Mouse (Mus musculus) spleen, postnatal 4 days (tissue): ENCODE data around the gene Adarb1.
A peak's percentile ranks its signal among the peaks of the same experiment; 100 is the strongest.

Source experiments
- DNase-seq, 2 experiments: peaks; one replicate each; pipeline ENCODE4 v3.0.0; 2022; ENCODE audit warnings: low spot score in 2 of 2

The Adarb1 gene

DNA sequence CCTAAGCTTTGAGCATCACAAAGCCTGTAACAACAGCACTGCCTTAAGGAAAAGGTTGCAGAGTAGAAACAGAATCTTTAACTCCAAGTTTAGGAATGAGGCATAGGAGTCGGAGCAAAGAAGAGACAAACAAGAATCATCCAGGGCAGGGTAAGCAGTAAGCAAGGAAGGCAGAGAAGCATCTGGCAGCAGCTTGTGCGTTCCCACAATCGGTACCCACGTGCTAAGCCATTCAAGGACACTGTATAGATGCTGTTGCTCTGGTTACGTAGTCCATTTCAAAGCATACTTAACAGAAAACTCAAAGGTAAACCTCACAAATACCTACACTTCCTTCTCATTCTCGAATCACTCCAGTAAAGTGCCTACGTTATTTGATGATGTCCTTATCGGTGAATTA is 35.0 kb downstream of the Adarb1 start:
- DNase-seq: no peak

DNA sequence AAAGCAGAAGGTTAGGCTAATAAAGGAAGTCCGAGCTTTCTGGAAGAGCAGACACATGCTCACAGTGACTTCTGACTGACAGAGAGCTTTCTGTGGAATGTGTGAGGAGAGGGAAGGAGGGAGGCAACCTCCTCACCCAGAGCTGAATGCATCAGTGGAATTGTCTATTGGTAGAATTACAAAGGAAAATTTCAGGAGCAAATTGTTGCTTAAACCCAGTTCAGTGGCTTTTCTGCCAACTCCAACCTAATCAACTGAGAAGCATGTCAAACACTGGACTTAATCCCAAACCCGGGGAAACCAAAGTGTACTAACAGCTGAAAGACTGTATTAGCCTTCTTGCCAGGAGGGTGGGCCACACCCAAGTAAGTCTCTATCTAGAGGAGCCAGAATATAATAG is 36.9 kb downstream of the Adarb1 start:
- DNase-seq: no peak

DNA sequence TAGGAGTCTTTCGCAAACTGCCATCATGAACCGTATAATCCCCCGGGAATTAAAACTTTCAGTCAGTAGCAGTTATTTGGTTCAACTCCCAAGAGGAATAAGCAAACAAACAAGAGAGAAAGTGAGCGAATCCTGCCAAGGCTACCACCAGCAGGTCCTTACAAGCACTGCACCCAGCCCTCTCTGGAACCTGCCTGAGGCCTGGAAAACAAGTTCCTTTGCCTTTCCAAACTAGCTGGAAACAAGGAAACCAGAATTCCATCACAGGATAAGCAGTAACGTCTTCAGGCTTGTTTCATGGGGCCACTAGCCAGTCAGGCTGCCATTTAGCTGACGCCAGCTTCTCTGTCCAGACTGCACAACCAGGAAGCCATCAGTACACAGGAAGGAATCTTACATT is 37.4 kb downstream of the Adarb1 start:
- no peak for DNase-seq

DNA sequence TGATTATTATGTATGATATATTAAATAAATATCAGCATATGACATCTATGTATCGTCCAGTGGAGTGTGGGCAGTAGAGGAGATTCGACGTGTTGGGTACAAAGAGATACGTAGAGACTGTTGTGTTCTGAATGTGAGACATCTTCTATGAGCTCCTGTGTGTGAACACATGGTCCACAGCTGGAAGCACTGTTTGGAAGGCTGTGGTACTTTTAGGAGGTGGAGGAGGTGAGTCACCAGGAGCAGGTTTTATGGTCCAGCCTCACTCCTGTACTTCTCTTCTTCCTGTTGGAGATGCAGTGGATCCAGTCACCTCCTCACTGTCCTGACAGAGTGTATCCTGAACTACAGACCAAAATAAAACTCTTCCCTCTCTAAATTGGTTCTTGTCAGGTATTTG is 38.9 kb downstream of the Adarb1 start:
- no peak for DNase-seq

DNA sequence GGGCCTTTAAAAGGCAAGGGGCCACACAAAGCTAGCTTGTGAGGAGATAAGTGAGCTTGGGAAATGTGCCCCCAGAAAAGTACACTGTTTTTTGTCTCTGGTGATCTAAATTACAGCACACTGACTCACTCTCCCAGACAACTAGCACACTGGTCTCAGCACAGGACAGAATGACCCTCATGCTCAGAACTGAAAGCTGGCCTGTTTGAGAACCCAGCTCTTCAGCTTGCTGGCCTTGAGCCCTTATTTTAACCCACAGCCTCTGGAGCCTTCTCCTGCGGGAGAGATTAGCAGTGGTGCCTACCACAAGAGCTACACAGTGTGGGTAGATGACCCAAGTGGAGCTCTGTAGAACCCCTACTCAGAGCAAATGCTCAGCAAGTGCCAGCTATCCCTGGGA is 42.0 kb downstream of the Adarb1 start:
- no peak for DNase-seq

DNA sequence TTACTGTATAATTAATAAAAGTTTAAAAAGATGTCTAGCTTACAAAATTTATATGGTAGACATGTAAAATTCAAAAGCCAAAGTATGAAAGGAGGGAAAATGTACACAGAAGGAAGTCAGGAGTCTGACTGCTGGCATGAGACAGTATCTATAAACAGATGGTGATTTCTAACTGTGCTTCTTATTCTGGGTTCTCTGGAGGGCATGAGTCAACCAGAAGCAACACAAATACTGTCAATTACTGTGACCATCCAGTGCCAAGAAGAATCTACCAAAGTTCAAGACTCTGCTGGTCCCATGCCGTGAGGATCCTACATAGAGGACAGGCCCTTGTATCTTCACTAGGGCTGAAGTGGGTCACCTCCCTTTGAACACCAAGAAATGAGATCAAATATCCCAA is 43.1 kb downstream of the Adarb1 start:
- no peak for DNase-seq

DNA sequence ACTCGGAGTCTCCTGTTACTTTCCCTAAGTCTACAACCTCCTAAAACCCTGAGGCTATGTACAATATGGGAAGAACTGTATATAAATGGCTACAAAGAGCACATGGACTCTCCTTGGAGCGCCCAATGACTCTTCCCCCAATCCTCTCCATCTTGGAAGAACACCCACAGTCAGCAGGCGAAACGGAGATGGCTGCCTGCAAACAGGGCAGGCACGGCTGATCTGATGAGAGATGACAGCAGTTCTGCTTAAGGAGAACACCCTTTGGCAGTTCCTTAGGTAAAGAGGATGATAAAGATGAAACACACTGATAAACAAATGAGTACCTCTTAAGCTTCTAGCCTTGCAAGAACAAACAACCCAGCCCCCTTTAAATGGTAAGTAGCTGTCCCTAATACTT is 43.7 kb downstream of the Adarb1 start:
- DNase-seq: no peak

DNA sequence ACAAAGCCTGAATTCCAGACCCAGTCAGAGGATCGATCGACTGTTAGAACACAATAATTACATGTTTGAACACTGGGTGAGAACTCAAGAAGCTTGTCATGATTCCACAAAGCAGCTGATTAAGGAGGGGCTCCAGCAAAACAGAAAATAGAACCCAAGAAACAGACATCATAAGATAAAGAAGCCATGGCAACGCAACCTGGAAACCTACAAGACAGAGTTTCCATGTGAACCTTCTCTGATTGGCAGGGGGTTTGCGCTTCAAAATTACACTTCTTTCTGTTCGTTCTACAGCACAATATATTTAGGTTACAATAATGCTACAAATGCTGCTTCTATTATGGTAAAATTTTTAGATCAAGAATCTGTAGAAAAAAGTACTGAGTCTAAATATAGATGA is 47.9 kb downstream of the Adarb1 start:
- no peak for DNase-seq

DNA sequence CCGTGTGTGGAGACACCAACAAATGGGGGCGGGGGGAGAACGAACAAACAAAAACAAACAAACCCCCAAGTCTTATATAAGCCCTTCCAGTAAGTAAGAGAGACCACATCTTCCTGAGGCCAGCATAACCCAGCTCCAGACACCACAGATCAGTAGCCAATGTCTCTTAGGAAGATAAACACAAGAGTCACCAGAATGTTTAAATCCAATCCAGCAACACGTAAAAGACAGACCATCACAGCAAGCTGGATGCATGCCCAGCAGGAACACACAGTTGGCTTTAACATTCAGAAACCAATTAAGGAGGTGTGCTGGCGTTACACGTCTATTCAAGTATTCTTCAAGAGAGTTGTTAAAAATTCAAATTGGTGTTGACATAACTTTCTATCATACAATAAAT is 50.1 kb downstream of the Adarb1 start:
- DNase-seq: no peak

DNA sequence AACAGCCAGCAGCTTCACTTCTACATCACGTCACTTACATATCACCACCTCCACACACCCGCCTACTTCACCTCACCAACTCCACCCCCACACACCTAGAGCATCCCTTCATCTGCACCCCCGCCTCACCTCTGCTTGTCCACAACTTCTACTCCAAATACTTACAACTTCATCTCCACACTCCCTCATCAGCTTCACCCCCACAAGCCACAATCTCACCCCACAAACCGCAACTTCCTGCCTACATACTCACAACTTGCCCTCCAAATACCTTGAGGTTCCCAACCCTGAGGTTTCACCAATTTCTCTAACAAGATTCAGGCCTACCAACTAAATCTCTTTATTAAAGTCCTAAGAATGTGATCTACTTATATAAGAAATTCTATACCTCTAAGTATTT is 51.1 kb downstream of the Adarb1 start:
- no peak for DNase-seq

DNA sequence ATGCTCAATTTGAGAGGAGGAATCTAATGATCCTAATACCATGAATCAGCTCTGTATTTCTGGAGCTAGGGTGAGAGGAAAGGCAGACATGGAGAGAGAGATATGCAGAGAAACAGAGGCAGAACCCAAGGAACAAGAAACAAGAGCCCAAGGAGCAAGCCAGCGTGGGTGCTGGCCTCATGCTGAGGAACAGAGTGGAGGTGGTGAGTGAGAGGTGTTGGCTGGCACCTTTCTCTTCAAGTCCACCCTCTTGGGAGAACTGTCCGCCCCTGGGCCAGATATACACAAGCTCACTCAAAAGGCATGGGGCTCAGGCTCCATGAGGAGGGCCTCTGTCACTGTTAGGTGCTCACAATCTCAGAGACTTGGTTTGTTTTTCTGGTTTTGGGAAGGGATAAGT is 52.9 kb downstream of the Adarb1 start:
- no peak for DNase-seq

DNA sequence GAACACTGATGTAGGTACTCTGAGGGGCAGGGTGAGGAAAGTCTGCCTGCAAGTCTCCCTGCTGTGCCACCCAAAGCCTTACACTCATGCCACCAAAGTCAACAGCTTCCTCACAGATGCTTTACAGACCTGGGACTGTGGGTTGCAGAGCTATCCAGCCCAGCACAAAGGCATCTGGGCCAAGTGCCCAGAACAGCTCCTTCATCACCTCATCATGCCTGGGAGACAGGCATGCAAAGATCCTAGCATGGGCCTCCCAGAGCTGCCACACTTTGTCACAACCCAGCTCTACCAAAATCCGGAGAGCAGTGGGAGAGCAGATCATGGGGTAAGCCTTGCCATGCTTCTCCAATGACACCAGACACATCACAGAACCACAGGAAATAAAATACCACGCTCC is 57.6 kb downstream of the Adarb1 start:
- DNase-seq: no peak

DNA sequence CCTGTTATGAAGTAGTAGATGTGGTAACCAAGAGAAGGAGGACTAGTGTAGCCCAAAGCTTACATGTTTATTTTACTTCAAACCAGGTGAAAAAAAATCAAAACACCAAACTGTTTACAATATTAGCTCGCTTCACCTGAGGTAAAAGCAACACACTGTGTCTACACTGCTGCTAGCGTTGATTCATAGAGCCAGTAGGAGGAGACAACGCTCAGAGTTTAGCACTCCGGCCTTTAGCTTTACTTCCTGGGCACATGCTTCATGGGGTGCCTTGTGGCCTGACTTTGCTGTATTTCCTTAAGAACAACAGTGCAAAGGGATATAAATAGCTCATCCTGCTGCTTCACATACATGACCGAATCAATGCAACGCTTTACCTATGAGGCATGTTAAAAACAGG is 60.1 kb downstream of the Adarb1 start:
- DNase-seq: no peak

DNA sequence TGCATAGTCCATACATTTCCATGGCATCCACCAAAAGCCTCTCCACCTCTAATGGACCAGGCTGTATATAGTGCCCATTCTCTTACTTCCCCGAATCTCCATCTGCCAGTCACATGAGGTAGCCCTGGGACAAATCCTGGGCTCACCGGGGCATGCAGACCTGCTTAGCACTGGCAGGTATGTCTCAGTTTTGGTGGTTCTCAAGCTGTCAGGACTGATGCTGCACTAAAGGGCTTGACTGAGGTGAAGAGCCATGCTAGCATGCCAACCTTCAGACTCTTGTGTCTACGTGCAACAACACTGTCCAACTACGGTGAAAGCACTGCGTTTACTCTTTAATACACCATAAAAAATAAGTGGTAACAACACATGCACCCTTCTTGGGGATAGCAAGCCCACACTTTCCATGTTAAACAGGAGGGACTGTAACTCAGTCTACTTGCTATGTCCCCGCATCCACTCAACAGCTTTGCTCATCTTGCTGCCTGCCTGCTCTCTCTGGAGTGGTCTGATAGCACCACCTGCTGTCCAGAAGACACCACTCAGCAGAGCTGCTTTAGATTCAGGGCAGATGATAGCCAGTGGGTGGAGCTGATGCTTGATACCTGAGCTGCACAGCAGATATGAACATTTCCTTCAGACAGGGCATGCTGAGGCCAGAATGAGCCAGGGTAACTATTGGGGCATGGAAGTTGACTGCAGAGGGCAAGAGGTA is 64.9 kb downstream of the Adarb1 start:
- DNase-seq: peak; percentile 66 to 81

DNA sequence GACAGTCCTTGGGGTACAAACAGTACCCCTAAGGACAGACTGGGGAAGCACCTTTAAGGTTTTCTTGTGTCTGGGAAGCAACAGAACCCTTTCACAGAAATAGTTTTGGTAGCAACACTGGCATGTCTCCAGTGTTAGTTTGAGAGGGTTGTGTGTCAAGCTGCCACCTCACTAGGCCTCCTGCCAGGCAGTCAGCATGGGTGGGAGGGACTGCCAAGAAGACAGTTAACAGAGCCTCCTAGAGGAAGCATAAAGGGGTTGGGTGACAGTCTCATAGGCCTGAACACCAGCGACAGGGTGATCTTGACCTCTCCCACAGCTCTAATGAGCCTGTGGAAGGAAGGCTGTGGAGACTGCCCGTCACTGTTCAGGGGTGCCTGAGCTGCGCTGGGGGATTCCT is 75.2 kb downstream of the Adarb1 start:
- no peak for DNase-seq

DNA sequence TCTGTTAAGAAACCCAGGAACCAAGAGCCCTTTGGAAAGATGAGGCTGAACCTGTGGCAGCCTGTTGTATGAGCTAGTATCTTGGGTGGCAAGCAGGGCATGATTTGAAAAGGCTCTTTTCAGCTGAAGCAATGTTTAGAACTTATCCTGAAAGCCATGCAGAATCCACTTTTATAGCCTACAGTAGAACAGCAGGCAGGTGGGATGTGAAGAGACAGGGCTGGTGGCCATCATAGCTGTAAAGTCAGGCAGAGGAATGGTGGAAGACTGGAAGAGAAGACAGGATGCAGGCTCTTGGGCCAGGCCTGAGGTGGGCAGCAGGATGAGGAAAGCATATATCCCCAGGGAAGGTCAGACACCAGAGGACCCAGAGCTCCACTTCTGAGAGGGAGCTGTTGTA is 76.4 kb downstream of the Adarb1 start:
- no peak for DNase-seq

DNA sequence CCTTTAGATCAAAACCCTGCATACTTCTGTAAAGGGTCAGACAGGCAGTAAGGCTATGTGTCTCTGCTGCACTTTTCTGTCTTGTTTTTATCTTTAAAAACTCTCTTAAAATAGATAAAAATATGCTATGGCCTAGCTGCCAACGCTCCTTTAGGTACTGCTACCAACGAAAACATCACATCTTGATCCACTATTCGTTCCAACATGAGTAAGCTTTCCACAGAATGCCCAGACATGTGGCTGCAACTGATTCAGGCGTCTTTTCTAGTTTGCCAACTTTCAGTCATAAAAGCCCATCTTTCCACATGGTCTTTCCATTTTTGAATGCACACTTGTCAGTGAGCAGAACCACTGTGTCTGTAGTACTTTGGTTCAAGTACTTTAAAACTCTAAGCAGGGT is 77.0 kb downstream of the Adarb1 start:
- DNase-seq: no peak

DNA sequence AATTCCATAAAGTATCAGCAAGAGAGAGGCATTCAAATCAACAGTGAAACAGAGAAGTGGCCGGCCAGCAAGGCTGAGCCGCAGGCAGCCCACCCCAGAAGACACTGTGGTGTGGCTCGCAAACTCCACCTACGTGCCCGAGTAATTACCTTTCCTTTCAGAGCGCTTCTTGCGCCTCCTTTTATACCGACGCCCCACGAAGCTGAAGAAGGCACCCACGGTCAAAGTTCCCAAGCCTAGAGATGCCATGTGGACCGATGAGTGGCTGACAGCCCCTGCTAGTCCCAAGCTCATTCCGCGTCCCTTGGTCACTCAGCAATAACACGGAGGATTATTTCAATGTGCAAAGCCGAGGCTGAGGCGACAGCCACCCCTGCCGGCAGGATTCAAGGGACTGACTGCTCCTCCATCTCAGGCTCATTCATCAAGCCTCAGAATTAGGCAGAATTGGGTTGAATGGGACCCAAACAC is 78.2 kb downstream of the Adarb1 start:
- no peak for DNase-seq

DNA sequence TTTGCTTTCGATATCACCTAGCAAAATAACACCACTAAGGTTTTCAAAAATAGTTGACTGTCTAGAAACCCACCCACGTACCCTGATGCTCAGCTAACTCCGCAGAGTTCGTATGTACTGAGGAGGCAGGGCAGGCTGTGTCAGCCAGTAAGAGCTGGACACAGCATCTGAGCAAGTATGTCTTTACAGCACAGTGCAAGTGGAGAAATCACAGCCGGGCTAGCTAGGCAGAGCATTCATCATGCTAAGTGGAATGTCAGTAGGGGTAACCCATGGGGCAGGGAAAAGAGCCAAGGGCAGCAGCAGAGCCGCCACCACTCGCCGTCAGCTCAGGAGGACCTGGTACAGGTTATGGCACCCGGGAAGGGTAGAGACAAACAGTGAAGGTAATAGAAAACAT is 84.6 kb downstream of the Adarb1 start:
- peak; percentile 7 to 40 for DNase-seq

DNA sequence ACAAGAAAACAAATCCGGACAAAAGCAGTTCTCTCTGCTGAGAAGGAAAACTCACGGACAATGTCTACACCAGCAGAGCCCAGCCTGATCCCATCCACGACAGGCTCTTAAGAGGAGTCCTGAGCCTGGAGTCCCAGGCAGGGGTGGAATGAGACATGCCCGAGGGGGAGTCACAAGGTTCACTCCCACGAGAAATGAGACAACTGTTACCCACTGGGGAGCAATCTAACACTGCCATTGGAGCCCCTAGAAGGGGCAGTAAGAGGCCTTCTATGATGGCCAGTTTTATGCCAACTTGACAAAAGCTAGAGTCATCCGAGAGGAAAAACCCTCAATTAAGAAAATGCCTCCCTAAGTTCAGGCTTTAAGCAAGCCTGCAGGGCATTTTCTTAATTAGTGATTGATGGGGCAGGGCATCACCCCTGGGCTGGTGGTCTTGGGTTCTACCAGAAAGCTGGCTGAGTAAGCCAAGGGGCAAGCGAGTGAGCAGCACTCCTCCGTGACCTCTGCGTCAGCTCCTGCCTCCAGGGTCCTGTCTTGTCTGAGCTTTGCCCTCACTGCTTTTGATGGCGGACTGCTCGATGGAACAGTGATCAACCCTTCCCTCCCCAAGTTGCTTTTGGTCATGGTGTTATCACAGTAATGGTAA is 88.5 kb downstream of the Adarb1 start:
- peak in 1 of 2 experiments; percentile 52 for DNase-seq

DNA sequence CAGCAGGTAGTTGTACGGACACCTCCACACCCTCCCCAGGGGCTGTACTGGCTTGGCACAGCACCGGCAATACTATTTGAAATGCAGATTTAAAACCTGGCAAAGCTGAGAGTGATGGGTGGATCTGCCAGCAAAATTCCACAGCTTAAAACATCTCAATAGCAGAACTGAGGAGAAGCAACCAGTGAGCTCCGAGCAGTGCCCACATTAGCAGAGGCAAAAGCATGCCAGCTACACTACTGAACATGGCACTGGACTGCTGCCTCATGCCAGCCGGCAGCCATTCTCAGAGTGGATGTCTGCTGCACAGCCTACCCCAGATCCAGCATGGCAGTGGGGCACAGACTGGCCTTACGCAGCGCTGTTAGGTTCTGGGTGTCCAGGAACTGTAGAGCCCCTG is 93.4 kb downstream of the Adarb1 start:
- peak; percentile 7 to 43 for DNase-seq

DNA sequence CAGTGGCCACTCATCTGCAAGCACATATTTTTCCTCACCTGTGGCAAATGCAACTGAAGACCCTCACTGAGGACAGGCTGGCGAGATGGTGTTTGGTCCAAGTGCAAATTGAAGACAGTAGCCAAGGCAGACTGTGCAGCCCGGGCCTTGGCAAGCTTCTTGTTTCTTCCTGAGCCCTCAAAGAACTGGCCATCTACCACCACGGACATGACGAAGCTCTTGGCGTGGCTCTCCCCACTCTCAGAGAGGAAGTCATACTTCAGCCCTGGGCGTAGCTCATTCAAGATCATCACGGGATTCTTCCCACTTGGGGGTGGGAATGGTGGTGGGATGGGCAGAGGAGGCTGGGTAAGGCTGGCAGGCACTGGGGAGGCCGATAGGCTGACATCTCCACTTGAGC is 96.5 kb downstream of the Adarb1 start:
- DNase-seq: no peak

DNA sequence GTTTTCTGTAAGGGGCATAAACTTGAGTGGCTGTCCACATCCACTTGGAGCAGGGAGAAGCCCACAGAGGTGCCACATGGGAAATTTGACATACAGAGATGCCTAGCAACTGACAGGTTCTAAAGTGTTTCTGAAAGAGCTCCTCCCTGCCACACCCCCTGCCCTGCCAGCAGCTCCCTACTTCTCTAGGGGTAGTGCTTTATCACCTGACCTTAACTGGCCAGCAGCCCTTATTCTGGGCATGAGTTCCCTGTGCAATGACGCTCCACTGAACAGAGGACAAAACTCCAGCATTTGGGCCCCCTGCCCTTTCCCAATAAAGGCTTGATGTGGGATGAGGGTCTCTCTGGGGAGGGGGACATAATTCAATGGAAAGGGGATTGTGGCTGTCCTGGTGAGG is 97.1 kb downstream of the Adarb1 start:
- no peak for DNase-seq

DNA sequence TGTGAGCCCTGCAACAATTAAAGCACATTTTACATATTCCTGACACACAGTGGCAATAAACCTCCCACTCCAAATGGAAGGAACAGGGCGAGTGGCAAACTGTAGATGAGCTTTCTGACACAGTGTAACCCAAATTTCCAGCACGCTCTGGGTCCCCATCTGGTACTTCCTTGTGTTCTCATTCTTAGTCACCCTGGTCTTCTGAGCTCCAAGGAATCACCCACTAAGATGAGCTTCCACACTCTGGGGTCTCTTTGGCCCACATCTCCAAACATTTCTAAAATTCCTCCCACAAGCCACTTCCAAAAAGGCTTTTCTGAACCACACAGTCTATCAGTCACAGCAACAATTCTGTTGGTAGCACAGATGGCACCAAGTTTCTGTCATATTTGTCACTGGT is 102.4 kb downstream of the Adarb1 start:
- DNase-seq: no peak
